In the genomic region with DNA sequence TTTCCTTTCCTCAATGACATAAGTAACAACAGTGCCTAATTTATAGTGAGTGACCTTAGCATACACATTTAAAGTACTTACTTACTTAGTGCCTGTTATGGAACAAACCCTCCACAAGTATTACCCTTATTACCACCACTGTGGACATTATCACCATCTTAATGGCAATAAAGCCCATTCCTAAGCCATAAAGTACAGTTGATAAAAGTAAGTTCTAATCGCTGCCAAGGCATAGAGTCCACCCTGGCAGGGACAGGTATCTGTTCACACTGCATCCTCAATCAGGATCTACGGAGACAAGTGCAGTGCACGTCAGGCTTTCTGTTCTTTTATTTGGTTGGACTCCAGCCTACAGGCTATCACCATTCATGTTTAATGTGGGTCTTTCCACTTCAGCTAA, we compare ENCODE assay signal across 18 mouse cellular contexts.
DNase-seq lines count a peak whose midpoint lies in the region; ATAC-seq and TF ChIP-seq lines count a peak whose summit lies in the region.
"Had no signal": no experiment of that assay in that cellular context is flagged by ENCODE, and none has a peak within 500 bp of the region (broad histone marks: within the 10 kb centered on the region; RNA-seq: fewer than 3 reads in every experiment).

No protein-coding gene starts in this region.

- H3K36me3 ChIP-seq in heart, embryonic 16.5 days (ENCODE audit: control insufficient read depth, insufficient read depth), result peaks cover under 1% of the 10 kb centered on the region; the same call in 1 of the 2 replicates
- H3K36me3 ChIP-seq in intestine, embryonic 15.5 days, result no peaks in the 10 kb centered on the region
- no peaks in the 10 kb centered on the region for H3K36me3 ChIP-seq in intestine, postnatal 0 days (ENCODE audit: control insufficient read depth, insufficient read depth)
- H3K36me3 ChIP-seq in macrophage (ENCODE audit: inconsistent target), result no peaks in the 10 kb centered on the region
- H3K36me3 ChIP-seq: embryonic facial prominence, embryonic 10.5 days; embryonic facial prominence, embryonic 12.5 days; forebrain, embryonic 15.5 days had no signal

- no peak overlapping the region for H3K9ac ChIP-seq in heart, embryonic 16.5 days (ENCODE audit: low read length)
- H3K9ac ChIP-seq in intestine, embryonic 15.5 days, result no peak overlapping the region
- no peak overlapping the region for H3K9ac ChIP-seq in intestine, postnatal 0 days (ENCODE audit: low read depth, low read length)
- H3K9ac ChIP-seq: embryonic facial prominence, embryonic 12.5 days; forebrain, embryonic 13.5 days; forebrain, embryonic 15.5 days had no signal

- TF ChIP-seq CTCF in intestine, postnatal 0 days (IDR thresholded peaks at IDR 0.05; ENCODE audit: low read depth), result no peak

- no peaks in the 10 kb centered on the region; the same call in 1 of the 2 replicates for H3K79me2 ChIP-seq in macrophage (ENCODE audit: inconsistent target)

- no peak for ATAC-seq in heart, embryonic 16.5 days (replicated peaks; ENCODE audit: extremely low read depth, insufficient read depth, low FRiP score)
- peak; percentile 65 for ATAC-seq in intestine, embryonic 15.5 days
- ATAC-seq in intestine, postnatal 0 days, result no peak
- ATAC-seq: forebrain, embryonic 13.5 days; forebrain, embryonic 15.5 days had no signal

- H3K4me3 ChIP-seq in heart, embryonic 16.5 days (ENCODE audit: low read length), result no peak overlapping the region
- H3K4me3 ChIP-seq in intestine, embryonic 15.5 days (replicated peaks), result no peak overlapping the region
- no peak overlapping the region for H3K4me3 ChIP-seq in intestine, postnatal 0 days (ENCODE audit: low read depth, low read length)
- no peak overlapping the region for H3K4me3 ChIP-seq in macrophage (ENCODE audit: inconsistent target)
- H3K4me3 ChIP-seq: embryonic facial prominence, embryonic 10.5 days; embryonic facial prominence, embryonic 12.5 days; forebrain, embryonic 13.5 days; forebrain, embryonic 15.5 days had no signal

- WGBS in heart, embryonic 16.5 days, result 67% methylated on average over 3 of the region's 3 CpGs
- WGBS in intestine, embryonic 15.5 days, result 75% methylated on average over 3 of the region's 3 CpGs
- WGBS in intestine, postnatal 0 days, result 58% methylated on average over 3 of the region's 3 CpGs
- WGBS in macrophage (ENCODE audit: missing documents), result 94% methylated on average over 3 of the region's 3 CpGs

- intact Hi-C loops in heart, postnatal 36 days (cut with DNase I), result no loop called here
- intact Hi-C loops in gastrocnemius, postnatal 14 days (cut with DNase I; ENCODE audit: low total_unique reads), result no loop called here

- no peak overlapping the region for H3K4me2 ChIP-seq in heart, embryonic 16.5 days (ENCODE audit: low read depth, low read length)
- H3K4me2 ChIP-seq in intestine, embryonic 15.5 days (replicated peaks), result no peak overlapping the region
- no peak overlapping the region for H3K4me2 ChIP-seq in intestine, postnatal 0 days (replicated peaks; ENCODE audit: low read depth)
- H3K4me2 ChIP-seq: embryonic facial prominence, embryonic 12.5 days; forebrain, embryonic 13.5 days; forebrain, embryonic 15.5 days had no signal

- no peaks in the 10 kb centered on the region for H3K27me3 ChIP-seq in heart, embryonic 16.5 days (ENCODE audit: control insufficient read depth, insufficient read depth, low read length)
- no peaks in the 10 kb centered on the region for H3K27me3 ChIP-seq in intestine, embryonic 15.5 days (replicated peaks)
- H3K27me3 ChIP-seq in intestine, postnatal 0 days (replicated peaks; ENCODE audit: control insufficient read depth, insufficient read depth, low read length), result no peaks in the 10 kb centered on the region
- H3K27me3 ChIP-seq: embryonic facial prominence, embryonic 12.5 days; forebrain, embryonic 13.5 days; forebrain, embryonic 15.5 days had no signal

- no peak for DNase-seq in heart, postnatal 36 days
- DNase-seq in gastrocnemius, postnatal 14 days, result no peak
- DNase-seq: adrenal gland, adult 2 months; adrenal gland, postnatal 14 days; adrenal gland, postnatal 36 days; cerebellum, adult 11-12 months; cerebellum, adult 2 months; cerebellum, adult 9-10 months; cerebellum, postnatal 10 days; cerebellum, postnatal 25 days had no signal

- H3K9me3 ChIP-seq in heart, embryonic 16.5 days (replicated peaks; ENCODE audit: control insufficient read depth, low read length), result no peaks in the 10 kb centered on the region
- H3K9me3 ChIP-seq in intestine, embryonic 15.5 days, result no peaks in the 10 kb centered on the region
- H3K9me3 ChIP-seq in intestine, postnatal 0 days (ENCODE audit: control insufficient read depth), result no peaks in the 10 kb centered on the region
- H3K9me3 ChIP-seq: embryonic facial prominence, embryonic 10.5 days; embryonic facial prominence, embryonic 12.5 days; forebrain, embryonic 13.5 days; forebrain, embryonic 15.5 days had no signal

- peaks cover 32% of the 10 kb centered on the region for H3K4me1 ChIP-seq in heart, embryonic 16.5 days (ENCODE audit: control insufficient read depth, insufficient read depth, low read length)
- H3K4me1 ChIP-seq in intestine, embryonic 15.5 days (replicated peaks), result no peaks in the 10 kb centered on the region
- no peaks in the 10 kb centered on the region for H3K4me1 ChIP-seq in intestine, postnatal 0 days (replicated peaks; ENCODE audit: control insufficient read depth, insufficient read depth, low read length)
- H3K4me1 ChIP-seq: embryonic facial prominence, embryonic 12.5 days; forebrain, embryonic 13.5 days; forebrain, embryonic 15.5 days had no signal

- H3K27ac ChIP-seq in heart, embryonic 16.5 days (ENCODE audit: low read length), result peak overlapping the region; percentile 34; the same call in 1 of the 2 replicates
- no peak overlapping the region for H3K27ac ChIP-seq in intestine, embryonic 15.5 days
- H3K27ac ChIP-seq in intestine, postnatal 0 days (ENCODE audit: low read depth, low read length), result no peak overlapping the region
- H3K27ac ChIP-seq in macrophage, result peak overlapping the region; percentile 60; the same call in 1 of the 2 replicates
- H3K27ac ChIP-seq: embryonic facial prominence, embryonic 10.5 days; embryonic facial prominence, embryonic 12.5 days; forebrain, embryonic 13.5 days; forebrain, embryonic 15.5 days had no signal

Comparison
In these comparisons a context has a peak if more than half of its experiments do, and no peak if none do; other contexts are left out.
1. H3K27ac ChIP-seq: peak in heart, embryonic 16.5 days (single experiment) and macrophage (single experiment); none in intestine, embryonic 15.5 days (single experiment) and intestine, postnatal 0 days (single experiment).